Mouse (Mus musculus) kidney, embryonic 16.5 days (tissue): Measurements from ENCODE around the gene Hsd17b13. TPM values are rescaled to one million over a fixed set of nuclear protein-coding genes. Genes with fewer than 3 reads are reported as not detected.

Experiments
- ATAC-seq: fragments of 200-750 bp; cut with Nextera tagmentation; 2 replicates; pipeline ENCODE4 v1.8.0; 2017; ENCODE audit warnings: moderate TSS enrichment; ENCODE audit not compliant: low FRiP score, low TSS enrichment
- H3K27ac ChIP-seq: fragments of 300-500 bp; sonication (generic); 2 replicates; pipeline ENCODE4 v1.5.1; 2014; ENCODE audit warnings: low read length
- H3K27me3 ChIP-seq: fragments of 300-500 bp; sonication (generic); 2 replicates; pipeline ENCODE4 v1.6.1; 2014; ENCODE audit warnings: low read length, control low read depth, mixed read lengths; ENCODE audit not compliant: insufficient read depth
- H3K36me3 ChIP-seq: fragments of 300-500 bp; sonication (generic); 2 replicates; pipeline ENCODE4 v1.6.1; 2014; ENCODE audit warnings: low read length, control low read depth, mixed read lengths; ENCODE audit not compliant: insufficient read depth
- H3K4me1 ChIP-seq: fragments of 300-500 bp; sonication (generic); 2 replicates; pipeline ENCODE4 v1.6.1; 2014; ENCODE audit warnings: low read length, control low read depth, mixed read lengths; ENCODE audit not compliant: insufficient read depth
- H3K4me2 ChIP-seq: fragments of 300-500 bp; sonication (generic); replicated peaks from 2 replicates; pipeline ENCODE4 v1.6.1; 2014; ENCODE audit warnings: low read depth, low read length
- H3K4me3 ChIP-seq: fragments of 300-500 bp; sonication (generic); 2 replicates; pipeline ENCODE4 v1.5.1; 2014; ENCODE audit warnings: mild to moderate bottlenecking, low read length
- H3K9ac ChIP-seq: fragments of 300-500 bp; sonication (generic); replicated peaks from 2 replicates; pipeline ENCODE4 v1.6.1; 2014; ENCODE audit warnings: low read length
- H3K9me3 ChIP-seq: fragments of 300-500 bp; sonication (generic); 2 replicates; pipeline ENCODE4 v1.6.1; 2016; ENCODE audit warnings: low read length, control low read depth
- WGBS: fragments of 180-500 bp; shearing (Covaris S2); extraction: QIAGEN DNeasy Blood & Tissue Kit; methylation state at CpG from one replicate; pipeline ENCODE4 v1.1.7; 2014; 5-methylcytosine and 5-hydroxymethylcytosine counted together
- polyA plus RNA-seq: library from polyadenylated mRNA; unstranded; fragments of >200 nt; fragmentation: Nextera tagmentation; extraction: Ambion mirVana; gene quantifications from 2 replicates; pipeline ENCODE4 v1.2.1, GENCODE M21; 2015

The Hsd17b13 gene
- polyA plus RNA-seq, 1 experiment from 2014 or later, result 0.20 TPM

DNA sequence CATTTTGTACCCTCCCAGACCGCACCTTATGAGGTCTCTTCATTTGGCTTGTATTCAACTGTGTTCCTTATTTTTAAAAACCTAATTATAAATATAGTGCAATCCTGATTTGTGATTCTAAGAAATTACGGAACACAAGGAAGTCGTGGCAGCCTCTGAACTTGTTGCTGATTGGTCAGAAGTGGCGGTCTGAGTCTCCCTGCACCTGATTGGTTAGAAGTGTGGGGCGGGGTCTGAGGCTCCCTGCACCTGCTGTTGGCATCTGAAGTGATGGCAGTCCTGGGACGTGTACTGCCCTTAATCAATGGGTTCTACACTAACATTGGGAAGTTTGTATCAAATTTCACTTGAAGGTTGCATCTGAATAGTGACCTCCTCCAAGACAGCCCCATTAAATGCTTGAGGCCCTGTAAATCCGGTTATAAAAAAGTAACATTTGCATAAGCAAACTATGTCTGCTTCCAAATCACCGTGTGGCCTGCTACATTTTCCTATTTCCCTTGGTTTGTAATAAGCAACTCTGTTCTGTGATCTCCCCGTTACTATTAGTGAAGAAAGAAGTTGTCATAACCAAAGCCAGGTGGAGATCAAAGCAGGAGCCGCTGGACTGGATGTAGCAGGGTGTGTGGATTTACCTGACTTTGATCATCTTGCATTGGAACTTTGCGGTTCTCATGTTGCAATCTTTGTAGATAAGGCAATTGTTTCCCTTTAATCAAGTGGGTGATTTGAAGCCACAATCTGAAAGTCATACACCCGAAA lies 60.4 kb downstream of the Hsd17b13 start:
- no peak for ATAC-seq
- no peaks in the 10 kb centered on the region for H3K36me3 ChIP-seq
- WGBS, result 61% methylated on average over 12 of the region's 12 CpGs
- no peaks in the 10 kb centered on the region for H3K4me1 ChIP-seq
- H3K9ac ChIP-seq, result no peak overlapping the region
- no peaks in the 10 kb centered on the region for H3K27me3 ChIP-seq
- H3K9me3 ChIP-seq, result no peaks in the 10 kb centered on the region
- H3K4me3 ChIP-seq, result no peak overlapping the region
- H3K27ac ChIP-seq, result no peak overlapping the region
- 0 out of 2 replicates have a peak overlapping the region, but pooled peaks have one; percentile 4 for H3K4me2 ChIP-seq

DNA sequence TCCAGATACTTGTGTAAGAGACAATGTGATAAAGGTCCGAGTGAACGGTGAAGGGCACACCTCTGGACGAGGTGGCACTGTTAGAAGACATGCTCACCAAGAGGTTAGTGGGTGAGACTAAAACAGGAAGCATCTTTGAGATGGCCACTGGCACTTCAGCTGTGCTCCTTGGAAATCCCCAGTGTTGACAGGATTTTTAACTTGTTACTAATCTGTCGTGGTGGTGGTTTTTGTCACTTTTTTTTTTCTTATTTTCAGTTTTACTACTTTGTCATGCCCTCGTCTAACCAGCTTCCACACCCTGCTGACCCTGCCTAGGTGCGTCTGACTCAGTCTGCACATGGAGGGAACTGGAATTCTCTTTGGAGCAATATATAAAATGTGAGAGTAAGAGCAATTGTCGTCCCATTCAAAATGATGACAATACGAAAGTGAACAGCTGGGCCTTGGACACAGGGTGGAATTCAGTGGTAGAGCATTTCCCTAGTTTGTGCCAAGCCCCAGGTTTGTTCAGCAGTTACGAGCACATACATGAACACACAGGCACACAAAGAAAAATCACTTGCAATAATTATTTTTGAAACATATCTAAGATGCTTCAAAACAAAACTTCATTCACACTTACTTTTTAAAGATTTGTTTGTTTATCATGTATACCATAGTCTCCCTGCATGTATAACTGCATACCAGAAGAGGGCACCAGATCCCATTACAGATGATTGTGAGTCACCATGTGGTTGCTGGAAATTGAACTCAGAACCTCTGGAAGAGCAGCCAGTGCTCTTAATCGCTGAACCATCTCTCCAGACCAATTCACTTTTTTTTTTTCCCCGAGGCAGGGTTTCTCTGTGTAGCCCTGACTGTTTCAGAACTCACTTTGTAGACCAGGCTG lies 62.6 kb downstream of the Hsd17b13 start:
- Histone ChIP-seq H3K4me2 (no peak overlapping the region), H3K27me3 (no peaks in the 10 kb centered on the region), H3K4me3 (no peak overlapping the region), H3K36me3 (no peaks in the 10 kb centered on the region), H3K9me3 (no peaks in the 10 kb centered on the region), H3K9ac (no peak overlapping the region), H3K4me1 (peaks cover 11% of the 10 kb centered on the region; the same call in 1 of the 2 replicates), H3K27ac (no peak overlapping the region)
- 73% methylated on average over 11 of the region's 11 CpGs for WGBS
- ATAC-seq, result no peak

DNA sequence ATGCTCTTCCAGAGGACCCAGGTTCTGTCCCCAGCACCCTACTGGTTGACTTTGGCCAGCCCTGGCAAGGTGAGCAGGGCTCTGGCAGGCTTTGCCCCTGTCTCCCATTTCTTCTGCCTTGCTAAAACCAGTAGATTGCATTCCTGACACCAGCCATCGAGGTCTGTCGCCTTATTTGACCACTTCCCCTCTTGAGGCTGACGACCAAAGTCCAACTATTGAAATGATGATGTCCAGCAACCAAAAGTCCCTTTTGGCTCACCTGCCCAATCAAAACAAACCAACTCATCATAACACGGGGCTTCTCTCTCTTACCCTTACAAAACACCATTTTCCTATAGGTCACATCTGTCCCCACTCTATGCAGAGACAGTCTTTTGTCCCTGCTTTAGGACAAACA lies 64.1 kb downstream of the Hsd17b13 start:
- no peaks in the 10 kb centered on the region for H3K9me3 ChIP-seq
- WGBS, result 65% methylated on average over 4 of the region's 4 CpGs
- no peak overlapping the region for H3K9ac ChIP-seq
- H3K4me1 ChIP-seq, result peaks cover 11% of the 10 kb centered on the region; the same call in 1 of the 2 replicates
- no peak overlapping the region for H3K4me3 ChIP-seq
- H3K27ac ChIP-seq, result no peak overlapping the region
- H3K27me3 ChIP-seq, result no peaks in the 10 kb centered on the region
- no peak for ATAC-seq
- no peak overlapping the region for H3K4me2 ChIP-seq
- H3K36me3 ChIP-seq, result no peaks in the 10 kb centered on the region

DNA sequence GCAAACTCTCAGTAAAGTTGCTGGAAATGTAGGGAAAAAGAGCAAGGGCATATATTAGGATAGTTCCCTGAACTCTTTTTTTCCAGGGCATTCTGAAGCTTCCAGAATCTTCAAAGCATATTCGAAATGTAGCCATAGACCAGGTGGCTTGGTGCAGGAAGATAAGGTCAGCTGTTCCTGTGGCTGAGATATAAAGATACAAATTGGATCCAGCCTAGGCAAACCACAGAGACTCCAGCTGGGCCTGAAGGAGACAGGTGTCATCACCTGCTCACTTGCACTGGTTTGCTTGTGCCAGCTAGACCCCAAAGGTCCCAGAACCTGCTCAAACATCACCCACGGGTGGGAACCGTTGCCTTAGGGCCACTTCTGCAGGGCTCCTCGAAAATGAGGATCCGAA lies 65.7 kb downstream of the Hsd17b13 start:
- Histone ChIP-seq H3K27ac (no peak overlapping the region), H3K9ac (no peak overlapping the region), H3K4me1 (peaks cover 11% of the 10 kb centered on the region; the same call in 1 of the 2 replicates), H3K9me3 (no peaks in the 10 kb centered on the region), H3K36me3 (no peaks in the 10 kb centered on the region), H3K27me3 (no peaks in the 10 kb centered on the region), H3K4me3 (peak overlapping the region; percentile 92), H3K4me2 (peak overlapping the region; percentile 70; the same call in 1 of the 2 replicates)
- 79% methylated on average over 5 of the region's 5 CpGs for WGBS
- no peak; the same call in 1 of the 2 replicates for ATAC-seq

DNA sequence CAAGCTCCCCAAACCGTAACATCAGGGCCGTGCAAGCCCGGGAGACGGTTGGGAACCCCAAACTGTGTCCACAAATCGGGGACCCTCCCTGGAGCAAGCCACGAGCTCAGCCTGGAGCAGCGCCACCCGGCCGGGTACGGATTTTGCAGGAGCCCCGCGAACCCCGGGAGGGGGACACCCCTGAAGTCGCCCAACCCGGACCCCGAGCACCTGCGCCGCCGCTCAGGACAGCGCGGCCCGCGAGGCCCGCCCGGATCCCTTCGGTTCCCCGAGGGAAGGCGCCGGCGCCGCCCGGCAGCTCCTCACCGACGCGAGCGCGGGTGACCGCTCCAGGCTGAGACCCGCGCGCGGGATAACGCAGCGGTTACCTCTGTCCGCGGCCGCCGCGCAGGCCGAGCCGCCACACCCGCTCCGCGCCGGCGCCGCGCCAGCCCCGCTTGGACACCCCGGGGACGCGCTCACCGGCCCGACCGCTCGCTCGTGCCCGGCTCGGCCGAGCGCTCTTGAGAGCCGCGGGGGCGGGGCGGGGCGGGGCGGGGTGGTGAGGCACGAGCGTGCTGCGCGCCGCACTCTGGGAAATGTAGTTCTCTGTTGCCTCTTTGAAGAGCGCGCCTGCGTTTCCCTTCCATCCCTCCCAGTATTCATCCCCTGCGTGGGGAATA lies 66.3 kb downstream of the Hsd17b13 start, which contains the start of gene Klhl8:
Gene Klhl8 (minus strand): TSS at position 512 of the 662 bp plus-strand sequence.
- no peaks in the 10 kb centered on the region for H3K36me3 ChIP-seq
- peak within 1 kb of the TSS; percentile 70 for H3K4me2 ChIP-seq
- 0% methylated on average over 65 of the region's 86 CpGs for WGBS
- H3K27ac ChIP-seq, result no peak within 1 kb of the TSS
- no peaks in the 10 kb centered on the region for H3K9me3 ChIP-seq
- ATAC-seq, result peak; percentile 98
- H3K4me3 ChIP-seq, result peak within 1 kb of the TSS; percentile 92
- peak within 1 kb of the TSS; percentile 94 for H3K9ac ChIP-seq
- no peaks in the 10 kb centered on the region for H3K27me3 ChIP-seq
- H3K4me1 ChIP-seq, result peaks cover 11% of the 10 kb centered on the region; the same call in 1 of the 2 replicates

DNA sequence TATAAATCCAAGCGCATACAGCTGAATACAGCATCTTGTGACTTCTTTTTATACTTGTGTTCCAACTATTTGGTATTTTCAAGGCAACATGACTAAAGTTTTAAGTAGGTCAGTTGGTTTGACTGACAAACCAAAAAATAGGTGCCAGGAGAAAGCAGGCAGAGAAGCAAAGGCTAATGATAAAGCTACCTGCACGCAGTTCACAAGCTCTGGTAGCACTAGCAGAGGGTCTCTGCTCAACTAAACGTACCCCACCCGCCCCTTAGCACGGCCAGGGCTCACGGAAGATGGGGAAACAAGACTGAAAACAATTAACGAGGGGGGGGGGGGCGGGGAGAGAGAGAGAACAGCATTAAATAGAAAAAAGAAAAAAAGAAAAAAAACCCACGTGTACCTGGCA lies 67.1 kb downstream of the Hsd17b13 start:
- H3K9me3 ChIP-seq, result no peaks in the 10 kb centered on the region
- peak overlapping the region; percentile 94 for H3K9ac ChIP-seq
- H3K4me1 ChIP-seq, result peaks cover 11% of the 10 kb centered on the region; the same call in 1 of the 2 replicates
- no peak overlapping the region for H3K27ac ChIP-seq
- H3K36me3 ChIP-seq, result no peaks in the 10 kb centered on the region
- 13% methylated on average over 8 of the region's 9 CpGs for whole genome bisulfite sequencing
- H3K27me3 ChIP-seq, result no peaks in the 10 kb centered on the region
- peak overlapping the region; percentile 92 for H3K4me3 ChIP-seq
- H3K4me2 ChIP-seq, result peak overlapping the region; percentile 70
- no peak for ATAC-seq

DNA sequence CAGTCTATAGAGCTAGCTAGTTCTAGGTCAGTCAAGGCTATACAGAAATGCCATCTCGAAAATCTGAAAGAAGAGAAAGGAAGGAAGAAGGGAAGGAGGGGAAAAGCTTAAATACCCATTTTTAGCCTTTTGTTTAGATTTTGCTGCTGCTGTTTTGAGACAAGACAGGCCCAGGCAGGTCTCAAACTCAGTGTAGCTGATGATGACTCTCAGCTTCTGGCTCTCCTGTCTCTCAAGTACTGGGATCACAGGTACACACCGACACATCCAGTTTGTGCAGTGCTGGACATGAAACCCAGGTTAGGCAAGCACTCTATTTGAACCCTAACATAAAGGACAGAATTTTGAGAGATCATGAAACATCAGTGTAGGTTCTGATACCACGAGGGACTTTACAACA lies 67.7 kb downstream of the Hsd17b13 start:
- 75% methylated on average over 3 of the region's 3 CpGs for WGBS
- H3K4me1 ChIP-seq, result peaks cover 11% of the 10 kb centered on the region; the same call in 1 of the 2 replicates

DNA sequence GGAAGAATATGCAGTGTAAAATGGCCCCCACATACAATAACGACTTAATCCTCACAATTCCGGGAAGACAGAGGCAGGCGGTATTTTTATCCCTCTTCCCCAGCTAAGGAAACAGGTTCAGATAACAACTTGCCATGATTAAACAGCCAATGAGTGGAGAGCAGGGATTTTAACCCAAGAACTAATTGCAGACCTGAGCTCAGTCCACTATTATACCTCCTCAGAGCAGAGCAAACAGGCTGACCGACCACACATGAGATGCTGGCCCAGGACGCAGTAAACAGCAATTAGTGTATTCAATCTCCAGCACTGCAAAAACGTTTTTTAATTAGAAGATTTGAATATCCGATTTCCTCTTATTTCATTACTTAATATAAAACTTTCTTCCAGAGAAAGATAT lies 68.4 kb downstream of the Hsd17b13 start:
- H3K9ac ChIP-seq, result no peak overlapping the region
- no peaks in the 10 kb centered on the region for H3K9me3 ChIP-seq
- no peaks in the 10 kb centered on the region for H3K36me3 ChIP-seq
- H3K4me3 ChIP-seq, result no peak overlapping the region
- no peak overlapping the region for H3K4me2 ChIP-seq
- H3K27ac ChIP-seq, result no peak overlapping the region
- 59% methylated on average over 7 of the region's 7 CpGs for WGBS
- ATAC-seq, result no peak
- H3K4me1 ChIP-seq, result peaks cover 11% of the 10 kb centered on the region; the same call in 1 of the 2 replicates
- no peaks in the 10 kb centered on the region for H3K27me3 ChIP-seq

More for the DNA sequence above, 67.7 kb downstream of the Hsd17b13 start:
- Histone ChIP-seq H3K4me3 (no peak overlapping the region), H3K27me3 (no peaks in the 10 kb centered on the region), H3K4me2 (no peak overlapping the region), H3K27ac (no peak overlapping the region), H3K36me3 (no peaks in the 10 kb centered on the region), H3K9me3 (no peaks in the 10 kb centered on the region), H3K9ac (no peak overlapping the region)
- ATAC-seq, result no peak

DNA sequence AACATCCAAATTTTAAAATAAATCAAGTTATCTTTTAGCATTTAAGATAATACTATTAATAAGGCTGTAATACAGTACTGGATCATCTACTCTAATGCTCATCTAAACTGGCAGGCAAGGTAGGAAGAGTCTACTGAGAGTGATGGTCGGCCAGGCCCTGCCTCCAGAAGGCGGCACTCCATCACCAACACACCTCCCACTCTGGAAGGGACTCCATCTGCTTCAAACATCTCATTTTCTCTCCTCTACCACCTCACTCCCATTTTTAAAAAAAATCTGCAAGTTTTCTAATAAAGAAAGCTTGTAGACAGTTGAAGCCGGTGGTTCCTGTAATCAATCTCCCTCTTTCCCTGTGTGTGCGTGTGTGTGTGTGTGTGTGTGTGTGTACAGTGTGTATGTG lies 69.4 kb downstream of the Hsd17b13 start:
- no peak overlapping the region for H3K4me3 ChIP-seq
- no peak for ATAC-seq
- no peak overlapping the region for H3K4me2 ChIP-seq
- H3K9ac ChIP-seq, result no peak overlapping the region
- H3K36me3 ChIP-seq, result no peaks in the 10 kb centered on the region
- no peaks in the 10 kb centered on the region for H3K9me3 ChIP-seq
- H3K27ac ChIP-seq, result no peak overlapping the region
- WGBS, result 80% methylated on average over 4 of the region's 4 CpGs
- peaks cover 11% of the 10 kb centered on the region; the same call in 1 of the 2 replicates for H3K4me1 ChIP-seq
- H3K27me3 ChIP-seq, result no peaks in the 10 kb centered on the region
